Mouse (Mus musculus): Measurements from ENCODE around the gene Lamp2. TPM values are rescaled to one million over a fixed set of nuclear protein-coding genes. Genes with fewer than 3 reads are reported as not detected.
"Not testable (repeated sequence)": the region's sequence is repeated elsewhere in the genome, so short reads cannot be mapped to it uniquely, and the experiment has no call there.

The Lamp2 gene
- total RNA-seq, 4 experiments from 2014 or later = 51.2 to 62.6 (median 56.5) TPM

DNA sequence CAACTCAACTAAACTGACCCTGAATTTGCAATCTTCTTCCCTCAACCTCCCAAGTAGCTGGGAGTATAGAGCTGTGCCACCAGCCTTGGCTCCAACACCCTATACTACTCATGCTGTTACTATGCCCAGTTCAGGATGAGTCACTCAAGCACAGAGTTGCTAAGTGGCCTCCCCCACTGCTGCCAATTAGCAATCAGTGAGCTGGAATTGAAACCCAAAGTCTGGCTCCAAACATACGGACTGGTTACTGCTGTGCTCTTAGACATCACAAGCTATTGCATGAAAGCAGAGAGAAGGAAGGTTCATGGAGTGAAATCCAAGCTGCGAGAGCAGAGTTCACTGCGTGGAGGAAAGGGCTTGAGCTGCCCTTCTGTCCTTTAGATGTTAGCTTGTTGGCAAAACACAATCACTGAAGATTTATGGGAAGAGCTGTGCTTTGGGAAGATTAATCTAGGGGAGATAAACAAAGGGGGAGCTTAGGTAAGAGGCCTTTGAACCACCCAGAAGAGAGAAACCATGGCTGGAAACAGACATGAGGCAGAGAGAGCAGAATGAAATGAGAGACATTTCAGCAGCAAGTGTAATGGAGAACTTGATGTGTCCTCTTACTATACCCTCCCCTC lies 27.3 kb downstream of the Lamp2 start:
- DNase-seq (ENCODE audit: low spot score in 2 of 2) = no peak

DNA sequence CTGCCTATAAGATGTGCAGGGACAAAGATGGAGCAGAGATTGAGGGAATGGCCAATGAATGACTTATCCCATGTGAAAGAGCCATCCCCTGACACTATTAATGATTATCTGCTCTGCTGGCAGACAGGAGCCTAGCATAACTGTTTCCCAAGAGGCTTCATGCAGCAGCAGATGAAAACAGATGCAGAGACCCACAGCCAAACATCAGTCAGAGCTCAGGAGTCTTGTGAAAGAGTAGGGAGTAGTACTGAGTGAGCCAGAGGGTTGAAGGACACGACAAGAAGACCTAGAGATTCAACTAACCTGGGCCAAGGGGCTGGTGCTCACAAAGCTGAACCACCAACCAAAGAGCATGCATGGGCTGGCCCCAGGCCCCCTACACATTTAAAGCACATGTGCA lies 30.2 kb downstream of the Lamp2 start:
- no peak for DNase-seq (ENCODE audit: low spot score in 2 of 2)

DNA sequence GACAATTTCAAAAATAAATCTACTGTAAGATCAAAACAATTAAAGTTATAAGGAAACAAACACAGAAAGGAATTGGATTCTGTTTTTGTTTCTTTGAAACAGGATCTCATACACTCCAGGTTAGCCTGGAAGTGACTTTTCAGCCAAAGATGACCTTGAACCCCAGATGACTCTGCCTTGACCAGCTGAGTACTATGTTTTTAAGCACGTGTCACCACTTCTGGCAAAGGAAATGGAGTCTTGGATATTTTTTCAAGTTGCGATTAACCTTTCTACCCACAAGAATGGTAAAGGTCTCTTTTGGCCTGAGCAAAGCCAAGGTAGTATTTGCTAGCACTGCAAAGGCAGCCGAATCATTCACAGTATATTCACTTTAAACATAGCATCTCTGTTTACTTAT lies 33.2 kb downstream of the Lamp2 start:
- no peak for DNase-seq (ENCODE audit: low spot score in 2 of 2)

GRCm38 (mm10) chrX:38422396-38422795 lies 33.9 kb downstream of the Lamp2 start:
- DNase-seq (ENCODE audit: low spot score in 2 of 2) = no peak

GRCm38 (mm10) chrX:38403879-38404278 lies 52.4 kb downstream of the Lamp2 start:
- no peak for DNase-seq (ENCODE audit: low spot score in 2 of 2)

- no peak for DNase-seq (ENCODE audit: low spot score in 2 of 2)
These were observed 53.3 kb downstream of the Lamp2 start for GRCm38 (mm10) chrX:38402981-38403380.

DNA sequence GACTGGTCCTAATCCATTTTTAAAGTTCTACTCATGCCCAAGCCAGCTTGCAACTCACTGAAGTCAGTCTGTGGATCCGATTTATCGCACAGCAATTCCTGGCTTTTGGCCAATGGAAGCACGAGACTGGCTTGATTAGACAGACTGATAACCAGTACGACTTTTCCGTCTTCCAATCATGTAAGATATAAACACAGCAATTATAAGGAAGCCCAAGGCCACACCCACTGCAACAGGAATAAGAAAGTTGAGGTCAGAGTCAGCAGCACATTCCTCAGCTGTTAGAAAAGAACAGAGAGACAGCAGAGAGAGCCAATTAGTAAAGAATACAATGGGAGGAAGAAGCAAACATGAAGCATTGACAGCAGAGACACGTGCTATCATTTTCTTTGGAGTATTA lies 54.2 kb downstream of the Lamp2 start:
- DNase-seq (ENCODE audit: low spot score in 2 of 2) = no peak

DNA sequence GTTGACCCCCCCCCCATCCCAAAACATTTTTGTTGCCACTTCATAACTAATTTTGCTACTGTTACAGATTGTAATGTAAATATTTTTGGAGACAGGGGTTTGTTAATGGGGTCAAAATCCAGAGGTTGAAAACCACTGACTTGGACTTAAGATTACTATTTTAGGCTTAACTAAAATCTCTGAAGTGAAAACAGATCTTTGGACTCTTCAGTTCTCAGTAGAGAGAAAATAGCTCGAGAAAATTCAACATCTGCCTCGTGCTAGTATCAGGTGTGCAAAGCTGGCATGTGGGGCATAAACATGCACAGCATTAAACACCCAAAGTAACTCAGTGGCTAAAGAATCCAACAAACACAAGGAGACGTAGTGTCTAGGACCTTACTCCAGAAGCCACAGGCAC lies 55.6 kb downstream of the Lamp2 start:
- no peak for DNase-seq (ENCODE audit: low spot score in 2 of 2)

- DNase-seq (ENCODE audit: low spot score in 2 of 2) = no peak
These were observed 56.6 kb downstream of the Lamp2 start for GRCm38 (mm10) chrX:38399671-38400070.

GRCm38 (mm10) chrX:38373169-38373568 lies 83.1 kb downstream of the Lamp2 start:
- not testable (repeated sequence) for DNase-seq (ENCODE audit: low spot score in 2 of 2)

DNA sequence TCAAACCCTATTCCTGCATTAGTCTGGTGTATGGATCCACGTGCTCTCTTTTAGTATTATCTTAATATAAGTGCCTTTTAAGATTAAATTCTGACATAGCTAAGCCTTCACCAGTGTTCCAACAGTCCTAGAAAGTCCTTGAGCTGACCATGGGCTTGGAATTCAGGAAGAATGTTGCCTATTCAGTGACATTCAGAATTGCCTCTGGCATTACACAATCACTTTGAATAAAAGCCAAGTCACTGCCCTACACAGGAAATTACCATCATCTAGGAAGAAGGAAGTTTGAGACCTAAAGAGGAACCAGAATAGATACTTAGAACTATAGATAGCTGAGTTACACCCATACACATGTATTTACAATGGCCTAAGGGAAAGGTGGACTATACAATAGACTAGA lies 91.6 kb downstream of the Lamp2 start:
- not testable (repeated sequence) for DNase-seq (ENCODE audit: low spot score in 2 of 2)

GRCm38 (mm10) chrX:38362016-38362415 lies 94.2 kb downstream of the Lamp2 start:
- DNase-seq (ENCODE audit: low spot score in 2 of 2) = no peak

Other genes with a start within 250 kb of the Lamp2 start
- gene Tmem255a, start 204.0 kb downstream of the Lamp2 start, total RNA-seq (2022) = under 1 TPM; 0.34 to 0.48 (median 0.42) TPM
- gene Atp1b4, start 140.3 kb downstream of the Lamp2 start, total RNA-seq (2022) = 1 to 10 TPM; 1.3 to 1.8 (median 1.7) TPM
- 1 to 10 TPM; 7.9 to 9.3 (median 8.5) TPM for gene Cul4b, start 119.7 kb upstream of the Lamp2 start, total RNA-seq (2022)
- gene Mcts1, start 144.1 kb upstream of the Lamp2 start, total RNA-seq (2022) = 10 to 100 TPM; 37.4 to 47.1 (median 43.6) TPM
- 10 to 100 TPM in 3 of 4 experiments, 1 to 10 TPM in 1; 9.6 to 12.6 (median 11.9) TPM for gene C1galt1c1, start 178.6 kb upstream of the Lamp2 start, total RNA-seq (2022)